8 mouse cellular contexts compared by ENCODE assay signal in genomic region chr7:35555224-35556204, GRCm38 (mm10). TPM values are rescaled to one million over a fixed set of nuclear protein-coding genes. Genes with fewer than 3 reads are reported as not detected.
DNase-seq lines count a peak whose midpoint lies in the region; ATAC-seq and TF ChIP-seq lines count a peak whose summit lies in the region.

No protein-coding gene starts in this region.

- no peak for TF ChIP-seq CTCF in heart, postnatal 0 days (IDR thresholded peaks at IDR 0.05; ENCODE audit: low read depth)
- no peak for TF ChIP-seq CTCF in testis, adult 2 months (IDR thresholded peaks at IDR 0.05; ENCODE audit: control insufficient read depth, insufficient read depth, insufficient replicate concordance, low read depth, low read length)

- peak; percentile 30; the same call in 1 of the 2 replicates for TF ChIP-seq EP300 in heart, postnatal 0 days (IDR thresholded peaks at IDR 0.05; ENCODE audit: low read depth)

- H3K36me3 ChIP-seq in forebrain, embryonic 11.5 days (ENCODE audit: control insufficient read depth, insufficient read depth, low read length), result no peaks in the 10 kb centered on the region
- peaks cover 10% of the 10 kb centered on the region for H3K36me3 ChIP-seq in heart, postnatal 0 days (replicated peaks; ENCODE audit: control insufficient read depth, insufficient read depth, low read length)
- peaks cover 8% of the 10 kb centered on the region for H3K36me3 ChIP-seq in liver, embryonic 16.5 days (ENCODE audit: control insufficient read depth, insufficient read depth)
- H3K36me3 ChIP-seq in neural tube, embryonic 13.5 days, result peaks cover 10% of the 10 kb centered on the region
- H3K36me3 ChIP-seq in testis, adult 2 months (ENCODE audit: control insufficient read depth, insufficient read depth, low read length), result no peaks in the 10 kb centered on the region

- peak; percentile 94 for ATAC-seq in forebrain, embryonic 11.5 days (replicated peaks; ENCODE audit: low FRiP score)
- ATAC-seq in heart, postnatal 0 days (ENCODE audit: insufficient read depth, low read depth), result peak; percentile 89
- ATAC-seq in liver, embryonic 16.5 days (ENCODE audit: low read depth), result peak; percentile 79
- peak; percentile 95 for ATAC-seq in neural tube, embryonic 13.5 days (ENCODE audit: low read depth)

- H3K9ac ChIP-seq in forebrain, embryonic 11.5 days (ENCODE audit: low read length), result peak overlapping the region; percentile 95
- peak overlapping the region; percentile 97 for H3K9ac ChIP-seq in heart, postnatal 0 days (replicated peaks; ENCODE audit: low read depth, low read length)
- H3K9ac ChIP-seq in liver, embryonic 16.5 days (ENCODE audit: low read depth, low read length), result peak overlapping the region; percentile 95
- peak overlapping the region; percentile 94 for H3K9ac ChIP-seq in neural tube, embryonic 13.5 days

- H3K4me1 ChIP-seq in forebrain, embryonic 11.5 days (replicated peaks; ENCODE audit: control insufficient read depth, insufficient read depth, low read length), result 0 out of 2 replicates have a peak, but pooled peaks cover 2% of the 10 kb centered on the region
- peaks cover 8% of the 10 kb centered on the region for H3K4me1 ChIP-seq in heart, postnatal 0 days (ENCODE audit: control insufficient read depth, insufficient read depth)
- peaks cover 67% of the 10 kb centered on the region for H3K4me1 ChIP-seq in liver, embryonic 16.5 days (ENCODE audit: control insufficient read depth, low read depth, low read length)
- peaks cover 16% of the 10 kb centered on the region for H3K4me1 ChIP-seq in neural tube, embryonic 13.5 days (replicated peaks)
- H3K4me1 ChIP-seq in testis, adult 2 months (ENCODE audit: control insufficient read depth, insufficient read depth, low read length), result peaks cover 11% of the 10 kb centered on the region

- peak overlapping the region; percentile 92 for H3K4me2 ChIP-seq in forebrain, embryonic 11.5 days (ENCODE audit: low read depth, low read length, severe bottlenecking)
- H3K4me2 ChIP-seq in heart, postnatal 0 days (ENCODE audit: low read depth, low read length), result peak overlapping the region; percentile 97
- peak overlapping the region; percentile 96 for H3K4me2 ChIP-seq in liver, embryonic 16.5 days (ENCODE audit: low read depth, low read length)
- peak overlapping the region; percentile 93 for H3K4me2 ChIP-seq in neural tube, embryonic 13.5 days

- peak overlapping the region; percentile 93 for H3K27ac ChIP-seq in forebrain, embryonic 11.5 days (ENCODE audit: low read depth, low read length)
- H3K27ac ChIP-seq in heart, postnatal 0 days (ENCODE audit: low read depth), result peak overlapping the region; percentile 100
- peak overlapping the region; percentile 98 for H3K27ac ChIP-seq in liver, embryonic 16.5 days (ENCODE audit: low read length)
- H3K27ac ChIP-seq in neural tube, embryonic 13.5 days (replicated peaks), result peak overlapping the region; percentile 96
- peak overlapping the region; percentile 93 for H3K27ac ChIP-seq in testis, adult 2 months (ENCODE audit: control insufficient read depth, insufficient read depth, low read depth, low read length)

- under 1% methylated on average over 91 of the region's 93 CpGs for WGBS in forebrain, embryonic 11.5 days
- under 1% methylated on average over 92 of the region's 93 CpGs for WGBS in heart, postnatal 0 days
- WGBS in liver, embryonic 16.5 days (ENCODE audit: insufficient replicate concordance), result under 1% methylated on average over 93 of the region's 93 CpGs
- WGBS in neural tube, embryonic 13.5 days, result under 1% methylated on average over 93 of the region's 93 CpGs

- no peaks in the 10 kb centered on the region for H3K9me3 ChIP-seq in forebrain, embryonic 11.5 days (ENCODE audit: control insufficient read depth, low read length)
- H3K9me3 ChIP-seq in heart, postnatal 0 days (replicated peaks; ENCODE audit: control insufficient read depth, low read length), result no peaks in the 10 kb centered on the region
- H3K9me3 ChIP-seq in liver, embryonic 16.5 days (replicated peaks; ENCODE audit: control insufficient read depth, low read length), result no peaks in the 10 kb centered on the region
- no peaks in the 10 kb centered on the region for H3K9me3 ChIP-seq in neural tube, embryonic 13.5 days

- H3K27me3 ChIP-seq in forebrain, embryonic 11.5 days (ENCODE audit: control insufficient read depth, insufficient read depth, low read length), result no peaks in the 10 kb centered on the region
- no peaks in the 10 kb centered on the region for H3K27me3 ChIP-seq in heart, postnatal 0 days (ENCODE audit: control insufficient read depth, insufficient read depth, low read length)
- H3K27me3 ChIP-seq in liver, embryonic 16.5 days (ENCODE audit: control insufficient read depth, insufficient read depth, low read depth, low read length), result no peaks in the 10 kb centered on the region
- H3K27me3 ChIP-seq in neural tube, embryonic 13.5 days, result no peaks in the 10 kb centered on the region
- H3K27me3 ChIP-seq in testis, adult 2 months (ENCODE audit: control insufficient read depth, insufficient read depth, low read length), result no peaks in the 10 kb centered on the region

- DNase-seq in CD8-positive naive resting alpha-beta T cell, adult 2 months (ENCODE audit: low read depth in 2 of 2, low spot score in 2 of 2), result peak; percentile 77 to 81
- DNase-seq in c-Kit-positive CD71-negative TER-119-negative erythroid progenitor cells, embryonic 14.5 days (ENCODE audit: low read depth), result peak; percentile 70
- peak; percentile 95 for DNase-seq in forebrain, embryonic 11.5 days (ENCODE audit: low spot score)
- DNase-seq in heart, postnatal 0 days (ENCODE audit: low spot score), result peak; percentile 90
- DNase-seq in kidney, postnatal 4 days, result peak; percentile 92 to 95

- TF ChIP-seq POLR2A in testis, adult 2 months (IDR thresholded peaks at IDR 0.05; ENCODE audit: control insufficient read depth, low read depth, low read length), result peak; percentile 39

- H3K4me3 ChIP-seq in forebrain, embryonic 11.5 days (ENCODE audit: low read depth, low read length), result peak overlapping the region; percentile 76
- H3K4me3 ChIP-seq in heart, postnatal 0 days (ENCODE audit: low read depth, low read length), result peak overlapping the region; percentile 87
- H3K4me3 ChIP-seq in liver, embryonic 16.5 days (ENCODE audit: low read depth, low read length), result peak overlapping the region; percentile 88
- peak overlapping the region; percentile 74 for H3K4me3 ChIP-seq in neural tube, embryonic 13.5 days
- H3K4me3 ChIP-seq in testis, adult 2 months (ENCODE audit: control insufficient read depth, low read depth, low read length), result peak overlapping the region; percentile 95

RNA-seq across cellular contexts. Expression of gene Nudt19, which starts 0.6 kb away (rescaled TPM):
- 43.3 and 45.7 TPM in 2 replicates for polyA plus RNA-seq in forebrain, embryonic 11.5 days (2014; fragmentation: Nextera tagmentation; extraction: Ambion mirVana)
- 75.2 and 76.6 TPM in 2 replicates for total RNA-seq in heart, postnatal 0 days (2014; rRNA removed; ENCODE audit: low replicate concordance)
- 133 and 136 TPM in 2 replicates for polyA plus RNA-seq in heart, postnatal 0 days (2015; fragmentation: Nextera tagmentation; extraction: Ambion mirVana)
- 50.7 and 54.6 TPM in 2 replicates for polyA plus RNA-seq in liver, embryonic 16.5 days (2015; fragmentation: Nextera tagmentation; extraction: Ambion mirVana)
- polyA plus RNA-seq in neural tube, embryonic 13.5 days (2015; fragmentation: Nextera tagmentation; extraction: Ambion mirVana), result 81.4 and 86.7 TPM in 2 replicates
- 4.9 and 5.7 TPM in 2 replicates for polyA plus RNA-seq in testis, adult 2 months (2012; rRNA removed)

RNA-seq across cellular contexts. Expression of gene Tdrd12, which starts 18.0 kb away (rescaled TPM):
- not detected in 2 replicates for polyA plus RNA-seq in forebrain, embryonic 11.5 days (2014; fragmentation: Nextera tagmentation; extraction: Ambion mirVana)
- total RNA-seq in heart, postnatal 0 days (2014; rRNA removed; ENCODE audit: low replicate concordance), result not detected in 2 replicates
- polyA plus RNA-seq in heart, postnatal 0 days (2015; fragmentation: Nextera tagmentation; extraction: Ambion mirVana), result 1.4 and 1.5 TPM in 2 replicates
- polyA plus RNA-seq in liver, embryonic 16.5 days (2015; fragmentation: Nextera tagmentation; extraction: Ambion mirVana), result 0.04 and 0.12 TPM in 2 replicates
- 0.59 and 0.92 TPM in 2 replicates for polyA plus RNA-seq in neural tube, embryonic 13.5 days (2015; fragmentation: Nextera tagmentation; extraction: Ambion mirVana)
- polyA plus RNA-seq in testis, adult 2 months (2012; rRNA removed), result 19.0 and 24.1 TPM in 2 replicates

RNA-seq across cellular contexts. Expression of gene Rgs9bp, which starts 29.9 kb away (rescaled TPM):
- polyA plus RNA-seq in forebrain, embryonic 11.5 days (2014; fragmentation: Nextera tagmentation; extraction: Ambion mirVana), result 0.21 and 0.32 TPM in 2 replicates
- total RNA-seq in heart, postnatal 0 days (2014; rRNA removed; ENCODE audit: low replicate concordance), result under 0.01 TPM in 1 of 2 replicates, not detected in the other
- 0.04 and 0.07 TPM in 2 replicates for polyA plus RNA-seq in heart, postnatal 0 days (2015; fragmentation: Nextera tagmentation; extraction: Ambion mirVana)
- polyA plus RNA-seq in liver, embryonic 16.5 days (2015; fragmentation: Nextera tagmentation; extraction: Ambion mirVana), result 0.04 and 0.06 TPM in 2 replicates
- polyA plus RNA-seq in neural tube, embryonic 13.5 days (2015; fragmentation: Nextera tagmentation; extraction: Ambion mirVana), result 0.11 TPM in 2 replicates
- polyA plus RNA-seq in testis, adult 2 months (2012; rRNA removed), result 0.06 and 0.07 TPM in 2 replicates

RNA-seq across cellular contexts. Expression of gene Ankrd27, which starts 30.5 kb away (rescaled TPM):
- polyA plus RNA-seq in forebrain, embryonic 11.5 days (2014; fragmentation: Nextera tagmentation; extraction: Ambion mirVana), result 30.5 and 35.9 TPM in 2 replicates
- total RNA-seq in heart, postnatal 0 days (2014; rRNA removed; ENCODE audit: low replicate concordance), result 9.5 and 19.3 TPM in 2 replicates
- polyA plus RNA-seq in heart, postnatal 0 days (2015; fragmentation: Nextera tagmentation; extraction: Ambion mirVana), result 8.9 and 9.6 TPM in 2 replicates
- 23.3 and 23.9 TPM in 2 replicates for polyA plus RNA-seq in liver, embryonic 16.5 days (2015; fragmentation: Nextera tagmentation; extraction: Ambion mirVana)
- polyA plus RNA-seq in neural tube, embryonic 13.5 days (2015; fragmentation: Nextera tagmentation; extraction: Ambion mirVana), result 16.4 and 21.9 TPM in 2 replicates
- polyA plus RNA-seq in testis, adult 2 months (2012; rRNA removed), result 12.8 and 15.0 TPM in 2 replicates

Comparison
In these comparisons a context has a peak if more than half of its experiments do, and no peak if none do; other contexts are left out.
1. Peak in every context shown above with its lines: DNase-seq, ATAC-seq, H3K4me3 ChIP-seq and H3K27ac ChIP-seq.